Comparison of ENCODE assay signal across 12 mouse cellular contexts in the genomic region with DNA sequence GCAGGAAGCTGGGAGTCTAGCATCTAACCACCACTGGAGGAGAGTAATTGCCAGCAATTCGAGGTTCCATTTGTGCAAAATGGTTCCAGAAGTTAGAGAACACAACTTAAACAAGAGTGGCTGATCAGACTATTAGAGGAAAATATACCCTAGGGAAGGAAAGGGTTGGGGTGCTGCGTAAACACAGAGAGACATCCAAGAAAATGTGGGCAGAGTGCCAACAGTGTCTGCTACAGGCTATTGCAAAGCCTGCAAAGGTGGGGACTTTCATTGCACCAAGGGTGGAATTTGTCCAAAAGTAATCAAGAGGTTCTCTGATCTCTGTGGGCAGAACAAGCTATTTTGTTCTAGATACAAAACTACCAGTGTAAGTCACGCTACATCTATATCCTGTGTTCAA. TPM values are rescaled to one million over a fixed set of nuclear protein-coding genes. Genes with fewer than 3 reads are reported as not detected.
A peak's percentile ranks its signal among the peaks of the same experiment; 100 is the strongest.
DNase-seq lines count a peak whose midpoint lies in the region; ATAC-seq and TF ChIP-seq lines count a peak whose summit lies in the region.
"Had no signal": no experiment of that assay in that cellular context is flagged by ENCODE, and none has a peak within 500 bp of the region (broad histone marks: within the 10 kb centered on the region; RNA-seq: fewer than 3 reads in every experiment).

No protein-coding gene starts in this region.

- no peaks in the 10 kb centered on the region for H3K36me3 ChIP-seq in forebrain, embryonic 14.5 days (ENCODE audit: control insufficient read depth, insufficient read depth, low read length)
- H3K36me3 ChIP-seq in forebrain, postnatal 0 days (ENCODE audit: insufficient read depth): no peaks in the 10 kb centered on the region
- no peaks in the 10 kb centered on the region for H3K36me3 ChIP-seq in limb, embryonic 12.5 days
- H3K36me3 ChIP-seq in limb, embryonic 10.5 days: no peaks in the 10 kb centered on the region
- H3K36me3 ChIP-seq in thymus, adult 2 months (ENCODE audit: control insufficient read depth, insufficient read depth, low read length): no peaks in the 10 kb centered on the region

- H3K27ac ChIP-seq in forebrain, embryonic 14.5 days (ENCODE audit: low read depth, low read length): no peak overlapping the region
- no peak overlapping the region for H3K27ac ChIP-seq in forebrain, postnatal 0 days (ENCODE audit: low read depth, low read length)
- peak overlapping the region; percentile 24 for H3K27ac ChIP-seq in limb, embryonic 12.5 days
- H3K27ac ChIP-seq in limb, embryonic 10.5 days: no peak overlapping the region
- H3K27ac ChIP-seq in brown adipose tissue, adult 24 weeks (replicated peaks; ENCODE audit: low read depth, low read length): peak overlapping the region; percentile 55; the same call in 1 of the 2 replicates
- H3K27ac ChIP-seq in thymus, adult 2 months (ENCODE audit: control insufficient read depth, insufficient read depth, low read length): no peak overlapping the region

- H3K4me1 ChIP-seq in forebrain, embryonic 14.5 days (ENCODE audit: control insufficient read depth, insufficient read depth, low read length): no peaks in the 10 kb centered on the region
- H3K4me1 ChIP-seq in forebrain, postnatal 0 days (ENCODE audit: insufficient read depth): no peaks in the 10 kb centered on the region
- H3K4me1 ChIP-seq in limb, embryonic 12.5 days (replicated peaks): peaks cover 12% of the 10 kb centered on the region; the same call in 1 of the 2 replicates
- peaks cover 8% of the 10 kb centered on the region for H3K4me1 ChIP-seq in limb, embryonic 10.5 days
- no peaks in the 10 kb centered on the region; the same call in 1 of the 2 replicates for H3K4me1 ChIP-seq in brown adipose tissue, adult 24 weeks (ENCODE audit: control insufficient read depth, insufficient read depth, insufficient read length, low read length)
- H3K4me1 ChIP-seq in thymus, adult 2 months (replicated peaks; ENCODE audit: control insufficient read depth, insufficient read depth, low read length): no peaks in the 10 kb centered on the region

- no peaks in the 10 kb centered on the region for H3K9me3 ChIP-seq in forebrain, embryonic 14.5 days (replicated peaks; ENCODE audit: control insufficient read depth, low read length)
- H3K9me3 ChIP-seq in forebrain, postnatal 0 days (ENCODE audit: low read length): no peaks in the 10 kb centered on the region
- no peaks in the 10 kb centered on the region for H3K9me3 ChIP-seq in limb, embryonic 12.5 days
- H3K9me3 ChIP-seq in limb, embryonic 10.5 days (replicated peaks): no peaks in the 10 kb centered on the region

- no peak overlapping the region for H3K4me2 ChIP-seq in forebrain, embryonic 14.5 days (ENCODE audit: low read length)
- no peak overlapping the region for H3K4me2 ChIP-seq in forebrain, postnatal 0 days (ENCODE audit: low read depth)
- no peak overlapping the region for H3K4me2 ChIP-seq in limb, embryonic 12.5 days
- H3K4me2 ChIP-seq: liver, embryonic 11.5 days had no signal

- H3K4me3 ChIP-seq in forebrain, embryonic 14.5 days (ENCODE audit: low read depth, low read length): no peak overlapping the region
- no peak overlapping the region for H3K4me3 ChIP-seq in forebrain, postnatal 0 days (ENCODE audit: low read depth, low read length)
- H3K4me3 ChIP-seq in limb, embryonic 12.5 days (replicated peaks): no peak overlapping the region
- H3K4me3 ChIP-seq in limb, embryonic 10.5 days: no peak overlapping the region
- H3K4me3 ChIP-seq in brown adipose tissue, adult 24 weeks (ENCODE audit: insufficient read depth, low read depth, low read length): no peak overlapping the region
- no peak overlapping the region for H3K4me3 ChIP-seq in thymus, adult 2 months (ENCODE audit: control insufficient read depth, insufficient read depth, low read length)

- no peak for TF ChIP-seq CTCF in forebrain, postnatal 0 days (IDR thresholded peaks at IDR 0.05; ENCODE audit: low read depth)
- no peak for TF ChIP-seq CTCF in thymus, adult 2 months (IDR thresholded peaks at IDR 0.05; ENCODE audit: borderline replicate concordance, control insufficient read depth, extremely low read depth, insufficient read depth, low read length, poor library complexity)

- no peak for TF ChIP-seq POLR2A in thymus, adult 2 months (IDR thresholded peaks at IDR 0.05; ENCODE audit: control insufficient read depth, extremely low read depth, insufficient read depth, low read length, poor library complexity)

- 60% methylated on average over 3 of the region's 3 CpGs for WGBS in forebrain, embryonic 14.5 days
- 58% methylated on average over 3 of the region's 3 CpGs for whole genome bisulfite sequencing in forebrain, postnatal 0 days
- WGBS in limb, embryonic 12.5 days: 56% methylated on average over 3 of the region's 3 CpGs
- 82% methylated on average over 3 of the region's 3 CpGs for WGBS in limb, embryonic 10.5 days
- WGBS in thymus, adult 2 months: 66% methylated on average over 3 of the region's 3 CpGs

- H3K9ac ChIP-seq in forebrain, embryonic 14.5 days (ENCODE audit: low read length): no peak overlapping the region
- no peak overlapping the region for H3K9ac ChIP-seq in forebrain, postnatal 0 days
- no peak overlapping the region for H3K9ac ChIP-seq in limb, embryonic 12.5 days (replicated peaks)

- peak; percentile 50 for DNase-seq in forebrain, embryonic 14.5 days (ENCODE audit: low spot score)
- no peak for DNase-seq in forebrain, postnatal 0 days
- DNase-seq in limb, embryonic 10.5 days (ENCODE audit: low spot score): no peak
- peak; percentile 70 for DNase-seq in lung, postnatal 14 days
- no peak for DNase-seq in thymus, adult 2 months
- DNase-seq: cerebellum, adult 8-10 months; thymus, postnatal 14 days had no signal

- no peak for ATAC-seq in forebrain, embryonic 14.5 days
- ATAC-seq in forebrain, postnatal 0 days: no peak
- no peak for ATAC-seq in limb, embryonic 12.5 days (ENCODE audit: insufficient number of reproducible peaks, insufficient read depth, low FRiP score, low TSS enrichment, low read depth)
- ATAC-seq: hindbrain, embryonic 16.5 days; Patski had no signal

- H3K27me3 ChIP-seq in forebrain, embryonic 14.5 days (replicated peaks; ENCODE audit: control insufficient read depth, insufficient read depth, low read length): no peaks in the 10 kb centered on the region
- no peaks in the 10 kb centered on the region for H3K27me3 ChIP-seq in forebrain, postnatal 0 days (ENCODE audit: insufficient read depth, low read length)
- H3K27me3 ChIP-seq in limb, embryonic 12.5 days: no peaks in the 10 kb centered on the region
- no peaks in the 10 kb centered on the region for H3K27me3 ChIP-seq in limb, embryonic 10.5 days (ENCODE audit: low read depth, poor library complexity, severe bottlenecking)
- H3K27me3 ChIP-seq in thymus, adult 2 months (ENCODE audit: control insufficient read depth, insufficient read depth, low read length): no peaks in the 10 kb centered on the region

RNA-seq across cellular contexts. Expression of gene Ralgapa2, which starts 49.4 kb away (rescaled TPM):
- 6.3 and 11.4 TPM in 2 replicates for polyA plus RNA-seq in forebrain, embryonic 14.5 days (2014; fragmentation: Nextera tagmentation; extraction: Ambion mirVana)
- 19.2 and 32.9 TPM in 2 replicates for total RNA-seq in forebrain, postnatal 0 days (2014; rRNA removed)
- 3.6 and 6.8 TPM in 2 replicates for polyA plus RNA-seq in forebrain, postnatal 0 days (2015; fragmentation: Nextera tagmentation; extraction: Ambion mirVana)
- polyA plus RNA-seq in limb, embryonic 12.5 days (2016; fragmentation: Nextera tagmentation; extraction: Ambion mirVana): 8.6 and 9.2 TPM in 2 replicates
- polyA plus RNA-seq in limb, embryonic 10.5 days (2016; fragmentation: Nextera tagmentation; extraction: Ambion mirVana): 9.0 and 10.5 TPM in 2 replicates
- polyA plus RNA-seq in brown adipose tissue, adult 24 weeks (2012; ENCODE audit: insufficient read depth, insufficient read length, missing spikeins): 37.1 and 40.7 TPM in 2 replicates
- polyA plus RNA-seq in thymus, adult 2 months (2012; rRNA removed): 15.0 and 17.8 TPM in 2 replicates

Comparison
In these comparisons a context has a peak if more than half of its experiments do, and no peak if none do; other contexts are left out.
1. DNase-seq: peak in forebrain, embryonic 14.5 days (single experiment) and lung, postnatal 14 days (single experiment); none in forebrain, postnatal 0 days (single experiment), limb, embryonic 10.5 days (single experiment) and thymus, adult 2 months (single experiment).
2. H3K27ac ChIP-seq: peak in limb, embryonic 12.5 days (single experiment) and brown adipose tissue, adult 24 weeks (single experiment); none in forebrain, embryonic 14.5 days (single experiment), forebrain, postnatal 0 days (single experiment), limb, embryonic 10.5 days (single experiment) and thymus, adult 2 months (single experiment).